Mouse (Mus musculus) embryonic facial prominence, embryonic 14.5 days (tissue): ENCODE results near the gene Loxl1. TPM values are rescaled to one million over a fixed set of nuclear protein-coding genes. Genes with fewer than 3 reads are reported as not detected.

Experiments used
- ATAC-seq: fragments of 200-750 bp; cut with Nextera tagmentation; 2 replicates; pipeline ENCODE4 v1.8.0; 2017; ENCODE audit warnings: low read depth, moderate number of reproducible peaks, moderate TSS enrichment
- DNase-seq: peaks from one replicate; pipeline ENCODE4 v3.0.0-alpha.2; 2015; ENCODE audit warnings: low spot score
- H3K27ac ChIP-seq: fragments of 300-500 bp; sonication (generic); replicated peaks from 2 replicates; pipeline ENCODE4 v1.5.1; 2014; ENCODE audit warnings: low read depth, mild to moderate bottlenecking, low read length, moderate library complexity
- H3K27me3 ChIP-seq: fragments of 300-500 bp; sonication (generic); replicated peaks from 2 replicates; pipeline ENCODE4 v1.6.1; 2014; ENCODE audit warnings: low read length; ENCODE audit not compliant: control insufficient read depth, insufficient read depth
- H3K36me3 ChIP-seq: fragments of 300-500 bp; sonication (generic); 2 replicates; pipeline ENCODE4 v1.6.1; 2014; ENCODE audit warnings: low read length, mixed read lengths; ENCODE audit not compliant: control insufficient read depth, insufficient read depth
- H3K4me1 ChIP-seq: fragments of 300-500 bp; sonication (generic); 2 replicates; pipeline ENCODE4 v1.6.1; 2014; ENCODE audit warnings: antibody characterized with exemption, low read length; ENCODE audit not compliant: control insufficient read depth, insufficient read depth
- H3K4me2 ChIP-seq: fragments of 300-500 bp; sonication (generic); 2 replicates; pipeline ENCODE4 v1.6.1; 2014; ENCODE audit warnings: low read depth, mild to moderate bottlenecking, low read length, moderate library complexity, mixed read lengths
- H3K4me3 ChIP-seq: fragments of 300-500 bp; sonication (generic); 2 replicates; pipeline ENCODE4 v1.5.1; 2014; ENCODE audit warnings: low read depth, mild to moderate bottlenecking, low read length
- H3K9ac ChIP-seq: fragments of 300-500 bp; sonication (generic); 2 replicates; pipeline ENCODE4 v1.6.1; 2014; ENCODE audit warnings: low read depth, mild to moderate bottlenecking, low read length, moderate library complexity, mixed read lengths
- H3K9me3 ChIP-seq: fragments of 300-500 bp; sonication (generic); 2 replicates; pipeline ENCODE4 v1.6.1; 2016; ENCODE audit warnings: low read length; ENCODE audit not compliant: control insufficient read depth
- WGBS: fragments of 180-500 bp; shearing (Covaris S2); extraction: QIAGEN DNeasy Blood & Tissue Kit; methylation state at CpG from one replicate; pipeline ENCODE4 v1.1.7; 2014; 5-methylcytosine and 5-hydroxymethylcytosine counted together
- polyA plus RNA-seq: library from polyadenylated mRNA; unstranded; fragments of >200 nt; fragmentation: Nextera tagmentation; extraction: Ambion mirVana; gene quantifications from 2 replicates; pipeline ENCODE4 v1.2.1, GENCODE M21; 2014

The Loxl1 gene
- polyA plus RNA-seq, 1 experiment from 2014 or later: 74.1 TPM

- 94% methylated on average over 6 of the region's 6 CpGs for WGBS
Observed at GRCm38 (mm10) chr9:58243696-58244095, 69.3 kb downstream of the Loxl1 start.

GRCm38 (mm10) chr9:58242696-58243095, 70.3 kb downstream of the Loxl1 start:
- Histone ChIP-seq H3K4me1 (peaks cover 34% of the 10 kb centered on the region), H3K27me3 (no peaks in the 10 kb centered on the region), H3K9ac (no peak overlapping the region), H3K4me3 (no peak overlapping the region), H3K4me2 (no peak overlapping the region), H3K9me3 (no peaks in the 10 kb centered on the region), H3K36me3 (peaks cover 7% of the 10 kb centered on the region; the same call in 1 of the 2 replicates), H3K27ac (no peak overlapping the region)
- WGBS: 76% methylated on average over 5 of the region's 5 CpGs
- ATAC-seq (no peak), DNase-seq (no peak)

More at GRCm38 (mm10) chr9:58243696-58244095, 69.3 kb downstream of the Loxl1 start:
- Histone ChIP-seq H3K4me1 (peaks cover 39% of the 10 kb centered on the region), H3K36me3 (peaks cover 7% of the 10 kb centered on the region; the same call in 1 of the 2 replicates), H3K4me3 (no peak overlapping the region), H3K27ac (no peak overlapping the region), H3K9me3 (no peaks in the 10 kb centered on the region), H3K4me2 (no peak overlapping the region), H3K27me3 (no peaks in the 10 kb centered on the region), H3K9ac (no peak overlapping the region)
- DNase-seq (no peak), ATAC-seq (no peak)

GRCm38 (mm10) chr9:58241780-58242485, 71.1 kb downstream of the Loxl1 start:
- H3K9me3 ChIP-seq: no peaks in the 10 kb centered on the region
- ATAC-seq (peak; percentile 87; the same call in 1 of the 2 replicates), DNase-seq (peak; percentile 83)
- H3K27ac ChIP-seq: peak overlapping the region; percentile 28; the same call in 1 of the 2 replicates
- H3K9ac ChIP-seq: no peak overlapping the region
- H3K4me2 ChIP-seq: no peak overlapping the region
- 48% methylated on average over 9 of the region's 9 CpGs for WGBS
- no peak overlapping the region for H3K4me3 ChIP-seq
- H3K4me1 ChIP-seq: peaks cover 26% of the 10 kb centered on the region
- H3K36me3 ChIP-seq: peaks cover 7% of the 10 kb centered on the region; the same call in 1 of the 2 replicates
- H3K27me3 ChIP-seq: no peaks in the 10 kb centered on the region

Other genes starting within 250 kb of the Loxl1 start
- 10.5 and 16.1 TPM in 2 replicates for gene Stra6, start 249.4 kb downstream of the Loxl1 start, polyA plus RNA-seq
- gene Ccdc33, start 194.4 kb downstream of the Loxl1 start, polyA plus RNA-seq: 0.25 and 0.54 TPM in 2 replicates
- gene Islr, start 108.9 kb downstream of the Loxl1 start, polyA plus RNA-seq: 118 and 137 TPM in 2 replicates
- 2.5 and 3.1 TPM in 2 replicates for gene Islr2, start 108.9 kb downstream of the Loxl1 start, polyA plus RNA-seq
- 14.6 and 15.3 TPM in 2 replicates for gene Pml, start 63.4 kb downstream of the Loxl1 start, polyA plus RNA-seq
- 25.0 and 34.1 TPM in 2 replicates for gene Stoml1, start 60.0 kb downstream of the Loxl1 start, polyA plus RNA-seq
- 0.13 TPM in 1 of 2 replicates, not detected in the other for gene Tbc1d21, start 57.3 kb upstream of the Loxl1 start, polyA plus RNA-seq
- gene Insyn1, start 175.4 kb upstream of the Loxl1 start, polyA plus RNA-seq: 4.9 and 5.0 TPM in 2 replicates
- gene Cd276, start 242.3 kb upstream of the Loxl1 start, polyA plus RNA-seq: 56.1 and 61.1 TPM in 2 replicates